Mouse (Mus musculus): Measurements from ENCODE around the gene Myo1h. TPM values are rescaled to one million over a fixed set of nuclear protein-coding genes. Genes with fewer than 3 reads are reported as not detected.

Gene Myo1h
- polyA plus RNA-seq, 1 experiment from 2014 or later = 0.85 TPM

- Histone ChIP-seq H3K27me3 (replicated peaks; ENCODE audit: control insufficient read depth, insufficient read depth, low read length) (no peaks in the 10 kb centered on the region), H3K4me3 (ENCODE audit: low read length) (no peak overlapping the region), H3K4me1 (ENCODE audit: control insufficient read depth, insufficient read depth, low read depth, low read length) (peaks cover 9% of the 10 kb centered on the region; the same call in 1 of the 2 replicates), H3K4me2 (ENCODE audit: low read length) (no peak overlapping the region), H3K9ac (ENCODE audit: low read depth, low read length) (no peak overlapping the region), H3K36me3 (ENCODE audit: control insufficient read depth, insufficient read depth, low read length) (peaks cover 57% of the 10 kb centered on the region), H3K9me3 (ENCODE audit: control insufficient read depth, low read length) (no peaks in the 10 kb centered on the region), H3K27ac (ENCODE audit: low read depth, low read length) (no peak overlapping the region)
- WGBS = 81% methylated on average over 16 of the region's 16 CpGs
- peak; percentile 46; the same call in 1 of the 2 replicates for ATAC-seq
Observed at GRCm38 (mm10) chr5:114368803-114369496, 80.0 kb downstream of the Myo1h start.

- no peak for ATAC-seq
- Histone ChIP-seq H3K9ac (ENCODE audit: low read depth, low read length) (no peak overlapping the region), H3K27me3 (replicated peaks; ENCODE audit: control insufficient read depth, insufficient read depth, low read length) (no peaks in the 10 kb centered on the region), H3K9me3 (ENCODE audit: control insufficient read depth, low read length) (no peaks in the 10 kb centered on the region), H3K4me1 (ENCODE audit: control insufficient read depth, insufficient read depth, low read depth, low read length) (peaks cover 9% of the 10 kb centered on the region; the same call in 1 of the 2 replicates), H3K4me3 (ENCODE audit: low read length) (no peak overlapping the region), H3K27ac (ENCODE audit: low read depth, low read length) (peak overlapping the region; percentile 63), H3K36me3 (ENCODE audit: control insufficient read depth, insufficient read depth, low read length) (peaks cover 61% of the 10 kb centered on the region), H3K4me2 (ENCODE audit: low read length) (no peak overlapping the region)
- WGBS = 83% methylated on average over 9 of the region's 9 CpGs
Observed at GRCm38 (mm10) chr5:114369921-114370320, 81.0 kb downstream of the Myo1h start.

GRCm38 (mm10) chr5:114370371-114370776 lies 81.4 kb downstream of the Myo1h start:
- Histone ChIP-seq H3K36me3 (ENCODE audit: control insufficient read depth, insufficient read depth, low read length) (peaks cover 57% of the 10 kb centered on the region), H3K9me3 (ENCODE audit: control insufficient read depth, low read length) (no peaks in the 10 kb centered on the region), H3K27ac (ENCODE audit: low read depth, low read length) (peak overlapping the region; percentile 70; the same call in 1 of the 2 replicates), H3K9ac (ENCODE audit: low read depth, low read length) (no peak overlapping the region), H3K4me1 (ENCODE audit: control insufficient read depth, insufficient read depth, low read depth, low read length) (peaks cover 9% of the 10 kb centered on the region; the same call in 1 of the 2 replicates), H3K27me3 (replicated peaks; ENCODE audit: control insufficient read depth, insufficient read depth, low read length) (no peaks in the 10 kb centered on the region), H3K4me3 (ENCODE audit: low read length) (no peak overlapping the region), H3K4me2 (ENCODE audit: low read length) (no peak overlapping the region)
- WGBS = 60% methylated on average over 9 of the region's 9 CpGs
- ATAC-seq = peak; percentile 69

- Histone ChIP-seq H3K27ac (ENCODE audit: low read depth, low read length) (peak overlapping the region; percentile 25; the same call in 1 of the 2 replicates), H3K4me3 (ENCODE audit: low read length) (no peak overlapping the region), H3K27me3 (replicated peaks; ENCODE audit: control insufficient read depth, insufficient read depth, low read length) (no peaks in the 10 kb centered on the region), H3K9me3 (ENCODE audit: control insufficient read depth, low read length) (no peaks in the 10 kb centered on the region), H3K4me2 (ENCODE audit: low read length) (no peak overlapping the region), H3K4me1 (ENCODE audit: control insufficient read depth, insufficient read depth, low read depth, low read length) (peaks cover 9% of the 10 kb centered on the region; the same call in 1 of the 2 replicates), H3K9ac (ENCODE audit: low read depth, low read length) (no peak overlapping the region), H3K36me3 (ENCODE audit: control insufficient read depth, insufficient read depth, low read length) (peaks cover 52% of the 10 kb centered on the region)
- no peak for ATAC-seq
- WGBS = 78% methylated on average over 3 of the region's 3 CpGs
Observed at GRCm38 (mm10) chr5:114371331-114371730, 82.4 kb downstream of the Myo1h start.

- no peak overlapping the region for H3K4me3 ChIP-seq (ENCODE audit: low read length)
- H3K4me1 ChIP-seq (ENCODE audit: control insufficient read depth, insufficient read depth, low read depth, low read length) = peaks cover 9% of the 10 kb centered on the region; the same call in 1 of the 2 replicates
- peak overlapping the region; percentile 25; the same call in 1 of the 2 replicates for H3K27ac ChIP-seq (ENCODE audit: low read depth, low read length)
- ATAC-seq = no peak
- H3K9me3 ChIP-seq (ENCODE audit: control insufficient read depth, low read length) = no peaks in the 10 kb centered on the region
- no peaks in the 10 kb centered on the region for H3K27me3 ChIP-seq (replicated peaks; ENCODE audit: control insufficient read depth, insufficient read depth, low read length)
- H3K4me2 ChIP-seq (ENCODE audit: low read length) = no peak overlapping the region
- no peak overlapping the region for H3K9ac ChIP-seq (ENCODE audit: low read depth, low read length)
- H3K36me3 ChIP-seq (ENCODE audit: control insufficient read depth, insufficient read depth, low read length) = peaks cover 46% of the 10 kb centered on the region
- 81% methylated on average over 25 of the region's 25 CpGs for WGBS
Observed at GRCm38 (mm10) chr5:114371731-114372473, 82.9 kb downstream of the Myo1h start.

- H3K36me3 ChIP-seq (ENCODE audit: control insufficient read depth, insufficient read depth, low read length) = peaks cover 40% of the 10 kb centered on the region
- ATAC-seq = no peak
- H3K27ac ChIP-seq (ENCODE audit: low read depth, low read length) = no peak overlapping the region
- H3K4me3 ChIP-seq (ENCODE audit: low read length) = no peak overlapping the region
- no peaks in the 10 kb centered on the region for H3K27me3 ChIP-seq (replicated peaks; ENCODE audit: control insufficient read depth, insufficient read depth, low read length)
- H3K4me2 ChIP-seq (ENCODE audit: low read length) = no peak overlapping the region
- 40% methylated on average over 11 of the region's 11 CpGs for WGBS
- H3K9me3 ChIP-seq (ENCODE audit: control insufficient read depth, low read length) = no peaks in the 10 kb centered on the region
- H3K4me1 ChIP-seq (ENCODE audit: control insufficient read depth, insufficient read depth, low read depth, low read length) = peaks cover 13% of the 10 kb centered on the region
- no peak overlapping the region for H3K9ac ChIP-seq (ENCODE audit: low read depth, low read length)
Observed at GRCm38 (mm10) chr5:114372565-114372964, 83.6 kb downstream of the Myo1h start.

- H3K27ac ChIP-seq (ENCODE audit: low read depth, low read length) = 0 out of 2 replicates have a peak overlapping the region, but pooled peaks have one; percentile 29
Observed at GRCm38 (mm10) chr5:114373174-114373573, 84.2 kb downstream of the Myo1h start.

GRCm38 (mm10) chr5:114373581-114373980 lies 84.6 kb downstream of the Myo1h start:
- H3K27ac ChIP-seq (ENCODE audit: low read depth, low read length) = 0 out of 2 replicates have a peak overlapping the region, but pooled peaks have one; percentile 29
- no peaks in the 10 kb centered on the region for H3K9me3 ChIP-seq (ENCODE audit: control insufficient read depth, low read length)
- no peaks in the 10 kb centered on the region for H3K27me3 ChIP-seq (replicated peaks; ENCODE audit: control insufficient read depth, insufficient read depth, low read length)
- H3K4me1 ChIP-seq (ENCODE audit: control insufficient read depth, insufficient read depth, low read depth, low read length) = peaks cover 23% of the 10 kb centered on the region
- no peak for ATAC-seq
- WGBS = 88% methylated on average over 9 of the region's 9 CpGs
- H3K36me3 ChIP-seq (ENCODE audit: control insufficient read depth, insufficient read depth, low read length) = peaks cover 31% of the 10 kb centered on the region
- no peak overlapping the region for H3K9ac ChIP-seq (ENCODE audit: low read depth, low read length)
- no peak overlapping the region for H3K4me3 ChIP-seq (ENCODE audit: low read length)
- no peak overlapping the region for H3K4me2 ChIP-seq (ENCODE audit: low read length)

More at GRCm38 (mm10) chr5:114373174-114373573, 84.2 kb downstream of the Myo1h start:
- Histone ChIP-seq H3K9ac (ENCODE audit: low read depth, low read length) (no peak overlapping the region), H3K4me2 (ENCODE audit: low read length) (no peak overlapping the region), H3K36me3 (ENCODE audit: control insufficient read depth, insufficient read depth, low read length) (peaks cover 34% of the 10 kb centered on the region), H3K4me3 (ENCODE audit: low read length) (no peak overlapping the region), H3K27me3 (replicated peaks; ENCODE audit: control insufficient read depth, insufficient read depth, low read length) (no peaks in the 10 kb centered on the region), H3K4me1 (ENCODE audit: control insufficient read depth, insufficient read depth, low read depth, low read length) (peaks cover 19% of the 10 kb centered on the region), H3K9me3 (ENCODE audit: control insufficient read depth, low read length) (no peaks in the 10 kb centered on the region)
- WGBS = 68% methylated on average over 11 of the region's 11 CpGs
- ATAC-seq = no peak

Data from hindbrain, embryonic 16.5 days (tissue).